Mouse (Mus musculus) regulatory T cell (primary cell): ENCODE data around the gene Dhx38.

Experiments used
- in situ Hi-C: fragments of 300-600 bp; cut with MboI, MseI; formaldehyde crosslinking; loops from one replicate; pipeline ENCODE4 v1.15.1; 2025; ENCODE audit warnings: high pct_unique_total_duplicates

Gene Dhx38

DNA sequence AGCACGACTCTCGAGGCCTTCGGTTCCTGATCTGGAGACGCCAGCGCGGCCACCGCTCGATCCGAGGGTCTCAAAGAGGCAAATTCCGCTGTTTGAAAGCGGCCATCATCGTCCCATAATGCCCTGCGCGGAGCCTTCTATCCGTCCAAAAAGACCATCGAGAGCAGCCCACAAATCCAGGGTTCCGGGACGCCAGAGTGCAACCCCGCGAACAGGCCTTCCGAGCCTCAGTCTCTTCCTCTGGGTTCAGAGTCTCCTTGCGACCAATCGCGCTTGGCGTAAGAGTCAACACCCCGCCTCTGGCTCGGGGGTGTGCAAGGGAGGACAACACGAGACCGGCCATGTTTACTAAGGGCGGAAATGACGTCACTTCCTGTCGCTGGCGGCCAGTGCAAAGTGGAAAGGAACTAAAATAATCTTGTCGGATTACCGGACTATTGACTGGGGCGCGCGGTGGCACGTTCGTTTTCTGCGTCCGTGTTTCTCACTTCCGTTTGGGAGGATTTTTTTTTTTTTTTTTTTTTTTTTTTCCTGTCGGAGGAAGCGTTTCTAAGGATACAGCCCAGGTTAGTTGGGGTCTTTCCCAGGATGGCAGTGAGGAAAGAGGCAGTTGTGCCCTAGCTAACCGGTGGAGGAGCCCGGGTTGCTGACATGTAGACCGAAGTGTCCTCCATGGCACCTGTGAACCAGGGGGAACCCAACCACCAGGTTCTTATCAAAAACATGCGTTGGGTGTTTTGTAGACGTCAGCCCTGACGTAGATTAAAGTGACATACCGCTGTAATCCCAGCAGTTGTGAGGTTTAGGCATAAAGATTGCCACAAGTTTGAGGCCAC, at the start of gene Dhx38, which contains the start of gene Txnl4b:
Dhx38 (minus strand) TSS at position 364 of the 836 bp plus-strand sequence.
Txnl4b (plus strand) TSS at position 395 of the 836 bp plus-strand sequence.
- in situ Hi-C loops, result loop anchor here (25.0 kb wide), 1 partner anchor 1047 kb away; the partner anchor contains the start of gene Vac14

DNA sequence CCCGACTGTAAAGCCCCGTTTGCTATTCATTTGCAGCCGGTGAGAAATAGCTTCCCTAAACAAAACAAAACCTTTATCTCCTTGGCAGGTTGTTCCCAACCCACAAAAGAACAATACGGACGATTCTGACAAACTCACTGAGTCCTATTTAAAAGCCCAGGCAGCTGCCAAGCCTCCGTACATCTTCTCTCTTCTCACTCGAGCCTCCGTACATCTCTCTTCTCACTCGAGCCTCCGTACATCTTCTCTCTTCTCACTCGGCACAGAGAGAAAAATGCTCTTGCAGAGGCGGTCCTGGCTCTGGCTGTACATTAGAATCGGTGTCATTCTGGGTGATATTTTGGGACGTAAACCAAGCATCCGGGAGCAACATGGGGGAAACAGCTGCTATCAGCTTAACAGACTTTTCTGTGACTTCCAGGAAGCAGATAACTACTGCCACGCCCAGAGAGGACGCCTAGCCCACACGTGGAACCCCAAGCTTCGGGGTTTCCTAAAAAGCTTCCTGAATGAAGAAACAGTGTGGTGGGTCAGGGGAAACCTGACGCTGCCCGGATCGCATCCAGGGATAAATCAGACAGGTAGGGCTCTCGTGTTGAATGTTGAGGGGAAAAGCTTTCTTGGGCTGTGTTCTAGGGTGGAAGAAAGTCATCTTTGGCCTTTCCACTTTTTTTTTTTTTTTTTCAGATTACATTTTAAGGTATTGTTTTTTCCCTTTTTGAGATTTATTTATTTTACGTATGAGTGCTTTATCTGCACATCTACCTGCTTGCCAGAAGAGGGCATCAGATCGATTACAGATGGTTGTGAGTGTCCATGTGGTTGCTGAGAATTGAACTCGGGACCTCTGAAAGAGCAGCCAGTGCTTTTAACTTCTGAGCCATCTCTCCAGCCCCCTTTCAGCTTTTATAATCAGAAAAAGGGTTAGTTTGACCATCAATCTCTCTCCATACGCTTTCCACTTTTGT, 48.9 kb upstream of the Dhx38 start, which contains the start of gene Pkd1l3:
Pkd1l3 (plus strand) TSS at position 275 of the 968 bp plus-strand sequence.
- in situ Hi-C loops, result no loop called here

DNA sequence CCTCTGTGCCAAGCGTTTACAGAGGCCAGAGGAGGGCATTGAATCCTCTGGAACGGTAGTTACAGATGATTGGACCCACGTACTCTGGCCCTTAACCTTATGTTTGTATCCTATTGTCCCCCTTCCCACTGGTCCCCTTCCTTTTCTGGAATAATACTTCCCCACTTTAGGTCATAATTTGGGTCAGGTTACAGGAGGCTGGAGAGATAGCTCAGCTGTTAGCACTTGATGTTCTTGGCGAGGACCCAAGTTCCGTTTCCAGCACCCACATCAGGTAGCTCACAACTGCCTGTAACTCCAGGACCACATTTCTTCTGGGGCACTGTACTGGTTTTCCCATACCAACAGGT, 43.5 kb upstream of the Dhx38 start:
- in situ Hi-C loops, result loop anchor here (5.0 kb wide), 1 partner anchor 83 kb away; the partner anchor contains the start of gene Ist1

DNA sequence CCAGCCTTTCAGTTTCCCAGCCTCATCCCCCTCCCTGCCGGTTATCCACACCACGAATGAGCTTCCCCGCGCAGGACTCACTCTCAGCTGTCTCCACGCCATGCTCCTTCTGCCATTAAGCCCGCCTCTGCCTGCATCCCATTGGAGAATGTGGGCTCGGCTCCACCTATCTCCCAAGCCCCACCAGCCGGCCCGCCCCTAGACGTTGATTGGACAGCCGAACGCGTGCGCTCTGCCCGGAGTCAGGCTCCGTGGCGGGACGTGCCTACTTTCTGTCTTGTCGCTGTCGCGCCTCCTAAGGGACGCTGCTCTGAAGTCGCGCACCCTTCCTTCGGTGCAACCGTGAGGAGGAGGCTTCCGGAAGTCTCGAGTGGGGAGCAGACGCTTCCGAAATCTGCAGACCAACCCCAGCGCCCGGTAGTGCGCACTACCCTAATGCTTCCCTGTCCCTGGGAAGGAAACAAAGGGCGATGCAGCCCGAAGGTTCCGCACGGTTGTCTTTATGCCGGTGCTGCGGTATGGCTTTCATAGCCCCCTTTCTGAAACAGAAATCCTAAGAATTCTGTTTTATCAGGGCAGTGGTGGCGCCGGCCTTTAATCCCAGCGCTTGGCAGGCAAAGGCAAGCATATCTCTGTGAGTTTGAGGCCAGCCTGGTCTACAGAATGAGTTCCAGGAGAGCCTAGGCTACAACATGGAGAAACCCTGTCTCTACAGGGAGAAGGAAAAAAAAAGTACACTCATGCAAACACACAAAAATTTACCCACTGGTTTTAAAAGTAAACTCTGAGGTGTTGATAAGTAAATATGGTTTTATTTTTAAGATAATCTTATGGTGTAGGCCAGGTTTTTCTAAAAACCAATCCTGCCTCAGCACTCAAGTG, 42.9 kb upstream of the Dhx38 start, which contains the start of gene Dhodh:
Dhodh (minus strand) TSS at position 403 of the 882 bp plus-strand sequence.
- in situ Hi-C loops, result loop anchor here (5.0 kb wide), 1 partner anchor 84 kb away; the partner anchor contains the start of gene Ist1

DNA sequence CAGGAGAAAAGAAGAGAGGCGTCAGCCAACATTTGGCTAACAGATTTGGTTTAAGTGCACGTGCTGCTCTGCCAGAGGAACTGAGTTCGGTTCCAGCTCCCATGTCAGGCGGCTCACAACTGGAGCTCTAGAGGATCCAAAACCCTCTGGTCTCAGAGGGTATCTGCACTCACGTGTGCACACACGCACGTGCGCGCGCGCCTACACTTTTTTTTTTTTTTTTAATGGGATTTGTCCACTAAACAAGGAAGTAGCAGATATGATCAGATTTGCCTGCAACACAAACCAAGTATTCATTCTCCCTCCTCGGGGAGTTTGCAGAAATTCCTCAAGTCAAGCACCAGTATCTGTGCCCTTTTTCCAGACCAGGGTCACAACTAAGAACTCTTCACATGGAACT, 42.0 kb upstream of the Dhx38 start:
- in situ Hi-C loops, result loop anchor here (5.0 kb wide), 1 partner anchor 85 kb away; the partner anchor contains the start of gene Ist1

DNA sequence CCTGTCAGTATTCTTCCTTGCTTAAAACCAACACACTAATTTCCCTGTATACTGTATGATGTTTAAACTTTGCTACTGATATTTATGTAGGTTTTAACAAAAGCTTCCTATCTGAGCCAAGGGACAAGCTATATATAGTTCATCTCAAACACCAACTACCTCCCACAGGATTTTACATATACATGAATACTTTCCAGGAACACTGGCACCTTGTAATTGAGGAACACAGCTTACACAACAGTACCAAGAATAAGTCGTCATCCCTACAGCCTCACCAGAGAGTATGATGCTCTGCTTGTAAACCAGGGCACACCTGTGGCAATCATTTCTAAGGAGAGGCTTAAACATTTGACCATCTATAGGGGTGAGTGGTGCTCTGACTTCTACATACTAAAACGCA, 41.1 kb upstream of the Dhx38 start:
- in situ Hi-C loops, result loop anchor here (5.0 kb wide), 1 partner anchor 86 kb away; the partner anchor contains the start of gene Ist1

DNA sequence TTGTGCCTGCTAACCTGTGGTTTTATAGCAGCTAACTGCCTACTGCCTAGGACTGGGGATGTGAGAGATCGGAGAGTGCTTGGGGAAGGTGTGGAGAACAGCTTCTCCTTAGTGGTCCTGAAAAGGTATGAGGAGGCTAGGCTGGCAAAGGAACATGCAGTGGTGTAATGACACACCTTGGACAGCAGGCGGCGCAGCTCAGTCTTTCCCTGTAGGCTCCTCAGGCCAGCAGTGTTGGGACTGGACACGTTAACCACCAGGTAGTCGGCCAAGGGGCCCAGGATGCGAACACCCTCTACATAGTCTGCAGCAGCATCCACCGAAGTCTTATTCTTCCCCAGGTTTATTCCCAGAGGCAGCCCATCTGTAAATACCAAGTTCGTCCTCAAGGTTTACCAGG, 30.2 kb upstream of the Dhx38 start:
- in situ Hi-C loops, result no loop called here

DNA sequence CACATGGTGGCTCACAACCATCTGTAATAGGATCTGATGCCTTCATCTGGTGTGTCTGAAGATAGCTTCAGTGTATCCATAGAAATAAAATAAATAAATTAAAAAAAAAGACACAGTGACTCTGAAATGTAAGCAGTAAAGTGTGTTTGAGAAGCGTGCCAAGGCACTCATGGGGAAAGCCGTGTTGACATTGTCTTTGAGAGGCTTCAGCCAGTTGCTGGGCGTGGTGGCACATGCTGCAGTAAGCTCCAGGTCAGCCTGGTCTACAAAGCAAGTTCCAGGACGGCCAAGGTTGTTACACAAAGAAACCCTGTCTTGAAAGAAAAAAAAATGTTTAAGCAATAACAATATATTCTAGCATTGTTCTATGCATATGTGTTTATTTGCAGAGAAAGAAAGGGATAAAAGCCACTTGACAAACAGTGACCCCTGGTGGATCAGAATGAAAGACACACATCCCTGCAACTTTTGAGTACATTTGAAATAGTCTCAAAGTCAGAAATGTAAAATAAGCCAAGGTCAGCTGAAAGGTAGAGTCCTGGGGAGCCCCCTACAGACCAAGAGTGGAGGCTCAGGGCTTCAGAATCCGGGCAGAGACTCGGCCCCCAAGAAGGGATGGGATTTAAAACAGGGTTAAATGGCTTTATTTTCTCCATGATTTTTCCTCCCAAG, 27.6 kb upstream of the Dhx38 start:
- in situ Hi-C loops, result no loop called here

DNA sequence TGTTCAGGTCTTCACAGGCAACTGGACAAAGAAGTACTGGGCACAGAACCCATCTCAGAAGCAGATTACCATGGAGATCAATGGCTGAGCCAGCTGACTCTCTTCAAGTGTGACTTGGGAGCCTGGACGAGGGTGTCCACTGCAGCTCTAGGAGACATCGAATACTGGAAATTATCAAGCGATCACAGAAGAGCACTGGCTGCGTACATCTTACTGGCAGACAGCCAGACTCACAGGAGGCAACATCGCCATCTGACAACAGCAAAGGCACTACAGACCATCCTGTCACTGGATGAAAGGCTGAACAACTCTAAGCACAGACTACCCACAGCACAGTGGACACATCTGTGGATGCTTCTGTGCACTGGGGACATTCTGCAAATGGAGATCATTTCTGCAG, 26.5 kb upstream of the Dhx38 start:
- in situ Hi-C loops, result no loop called here

DNA sequence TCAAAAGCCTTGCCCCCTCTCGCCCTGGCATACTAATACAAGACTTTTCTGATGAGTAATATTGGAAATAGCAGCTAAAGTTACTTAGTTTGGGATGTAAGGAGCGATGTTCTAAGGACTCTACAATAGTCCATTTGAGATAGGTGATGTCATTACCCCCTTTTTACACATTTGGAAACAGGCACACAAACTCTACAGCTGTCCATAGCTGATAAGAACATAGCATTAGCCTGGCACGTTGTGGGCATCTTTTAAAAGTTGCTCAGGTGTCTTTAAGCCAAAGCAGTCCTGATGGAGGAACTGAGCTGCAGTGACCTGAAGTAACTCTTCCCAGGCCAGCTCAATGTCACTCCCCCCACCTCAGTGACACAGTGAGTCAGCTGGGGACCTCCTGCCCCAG, 25.7 kb upstream of the Dhx38 start:
- in situ Hi-C loops, result no loop called here

DNA sequence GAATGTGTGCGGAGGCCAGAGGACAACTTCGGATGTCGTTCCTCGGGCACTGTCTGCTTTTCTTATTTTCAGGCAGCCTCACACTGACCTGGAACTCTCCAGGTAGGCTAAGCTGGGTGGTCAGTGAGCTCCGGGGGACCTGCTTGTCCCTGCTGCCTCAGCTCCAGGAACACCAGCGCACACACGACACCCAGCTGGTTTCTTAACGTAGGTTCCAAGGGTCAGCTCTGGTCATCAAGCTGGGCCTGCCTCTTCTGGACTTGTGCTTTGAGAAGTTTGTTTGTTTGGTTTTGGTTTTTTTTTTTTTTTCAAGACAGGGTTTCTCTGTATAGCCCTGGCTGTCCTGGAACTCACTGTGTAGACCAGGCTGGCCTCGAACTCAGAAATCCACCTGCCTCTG, 25.2 kb upstream of the Dhx38 start:
- in situ Hi-C loops, result no loop called here

DNA sequence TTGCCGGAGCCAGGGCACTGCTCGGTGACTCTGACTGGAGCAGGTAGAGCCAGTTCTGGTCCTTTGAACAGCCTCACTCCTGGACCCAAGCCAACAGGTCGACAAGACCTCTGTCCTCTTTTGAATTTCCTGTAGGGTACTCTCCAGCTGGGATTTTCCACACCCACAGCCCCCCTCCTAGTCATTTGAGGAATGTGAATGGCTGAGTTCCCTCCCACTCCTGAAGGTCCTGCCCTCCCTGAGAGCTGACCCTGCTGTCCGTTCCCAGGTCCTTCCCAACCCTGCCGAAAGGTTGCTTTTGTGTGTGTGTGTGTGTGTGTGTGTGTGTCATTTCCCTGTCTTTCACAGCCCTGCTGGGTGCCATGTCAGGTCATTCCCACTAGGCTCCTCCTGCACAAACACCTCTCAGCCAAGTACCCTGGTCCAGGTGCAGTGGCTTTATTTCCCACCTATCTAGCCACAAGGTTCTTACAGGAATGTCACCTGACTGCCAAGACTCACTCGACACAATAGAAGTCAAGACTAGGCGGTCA, 21.4 kb upstream of the Dhx38 start:
- in situ Hi-C loops, result no loop called here

DNA sequence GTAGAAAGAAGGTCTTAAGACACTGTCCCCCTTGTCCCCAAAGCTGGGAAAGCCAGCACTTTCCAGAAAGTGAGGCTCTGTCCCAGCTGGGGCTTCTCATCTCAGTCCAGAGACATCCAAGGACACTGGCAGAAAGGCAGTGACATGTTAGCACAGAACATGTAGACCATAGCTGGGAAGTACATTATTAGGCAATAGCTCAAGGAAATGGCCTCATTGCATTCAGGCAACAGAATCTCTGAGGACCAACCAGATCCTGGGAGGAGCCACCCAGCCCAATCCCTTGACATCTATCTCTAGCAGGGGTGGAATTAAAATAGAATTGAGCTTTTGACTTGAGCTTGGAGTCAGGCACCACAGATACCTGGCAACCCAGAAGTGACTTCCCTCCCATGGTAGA, 20.0 kb upstream of the Dhx38 start:
- in situ Hi-C loops, result no loop called here

DNA sequence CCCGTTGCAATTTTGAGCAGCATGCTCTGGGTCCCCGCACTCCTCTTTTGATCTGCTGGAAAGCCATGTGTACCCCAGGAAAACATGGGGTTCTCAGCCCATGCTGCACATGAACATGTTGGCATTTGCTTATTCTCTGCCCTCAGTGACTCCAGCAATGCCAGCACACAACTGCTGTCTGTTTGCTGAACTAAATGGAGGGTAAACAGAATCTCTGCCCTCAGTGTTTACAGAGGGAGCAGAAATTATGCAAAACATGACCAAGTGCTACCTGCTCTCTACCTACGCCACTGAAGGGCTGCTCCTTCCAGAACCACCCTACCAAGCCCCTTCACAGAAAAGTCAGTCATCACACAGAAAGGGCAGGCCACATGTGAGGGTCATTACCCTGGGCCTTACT, 19.2 kb upstream of the Dhx38 start:
- in situ Hi-C loops, result no loop called here

DNA sequence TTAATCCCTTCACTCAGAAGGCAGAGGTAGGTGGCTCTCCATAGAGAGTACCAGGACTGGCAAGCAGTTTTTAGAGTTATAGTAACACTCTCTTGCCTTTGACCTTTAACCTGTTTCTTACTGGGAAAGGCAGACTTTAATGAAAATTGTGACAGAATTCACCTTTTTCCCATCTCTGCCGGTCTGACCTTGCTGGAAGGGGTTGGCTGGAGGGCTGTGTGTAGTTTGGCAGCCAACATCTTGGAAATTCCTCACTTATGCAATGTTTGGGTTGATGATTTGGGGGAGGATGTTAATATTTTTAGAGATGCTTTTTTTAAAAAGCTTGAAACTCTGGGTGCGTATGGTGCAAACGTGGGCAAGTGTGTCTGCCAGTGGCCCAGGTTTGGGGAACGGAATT, 18.6 kb upstream of the Dhx38 start:
- in situ Hi-C loops, result no loop called here

DNA sequence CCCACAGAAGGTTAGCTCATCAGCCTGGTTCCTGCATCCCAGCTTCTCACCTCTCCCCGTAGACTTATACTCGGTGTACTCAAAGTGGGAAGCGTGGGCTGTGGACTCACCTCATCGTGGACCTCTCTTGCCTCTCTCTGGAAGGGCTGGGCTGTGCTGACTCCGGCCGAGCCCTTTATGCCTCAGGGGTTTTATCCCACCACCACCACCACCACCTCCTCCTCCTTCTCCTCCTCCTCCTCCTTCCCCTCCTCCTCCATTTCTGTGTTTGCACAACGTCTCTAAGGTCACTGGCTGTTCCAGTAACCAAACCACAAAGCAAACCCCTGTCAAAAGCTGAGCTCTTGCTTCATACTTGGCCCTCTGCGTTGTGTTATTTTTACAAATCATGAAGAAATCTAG, 13.2 kb upstream of the Dhx38 start, which contains the start of gene Hp:
Hp (minus strand) TSS at position 273 of the 402 bp plus-strand sequence.
- in situ Hi-C loops, result no loop called here

DNA sequence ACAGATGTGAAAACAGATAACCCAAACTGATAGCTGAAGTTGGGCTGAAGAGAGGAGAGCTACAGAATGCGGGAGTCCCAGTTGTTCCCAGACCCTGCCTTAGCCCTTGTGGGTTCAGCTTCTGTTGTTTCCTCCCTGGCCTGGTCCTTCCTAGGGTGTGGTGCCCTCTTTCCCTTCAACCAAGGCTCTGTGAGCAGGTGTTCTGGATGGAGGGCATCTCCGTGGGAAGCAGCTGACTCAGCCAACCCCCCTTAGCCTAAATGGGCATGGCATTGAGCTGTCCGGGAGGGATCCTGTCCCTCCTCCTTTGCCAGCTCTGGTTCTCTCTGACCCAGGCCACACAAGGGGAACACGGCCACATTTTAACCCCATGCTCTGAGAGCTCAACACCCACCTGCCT, 10.7 kb upstream of the Dhx38 start:
- in situ Hi-C loops, result no loop called here

DNA sequence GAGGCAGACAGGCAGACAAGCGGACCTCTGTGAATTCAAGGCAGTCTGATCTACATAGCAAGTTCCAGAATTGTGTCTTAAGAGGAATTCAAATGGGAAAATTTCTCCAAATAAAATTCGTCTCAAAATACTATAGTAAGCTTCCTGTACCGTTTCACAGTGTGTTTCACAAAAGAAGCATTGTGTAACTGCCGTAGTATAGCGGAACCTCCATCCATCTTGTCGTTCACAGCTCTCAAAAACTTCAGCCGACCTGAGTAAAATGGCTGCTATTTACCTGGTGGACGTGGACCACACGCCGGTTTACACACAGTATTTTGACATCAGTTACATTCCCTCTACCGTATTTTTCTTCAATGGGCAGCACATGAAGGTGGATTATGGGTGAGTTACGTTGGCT, 5.5 kb upstream of the Dhx38 start:
- in situ Hi-C loops, result loop anchor here (25.0 kb wide), 1 partner anchor 1041 kb away; the partner anchor contains the start of gene Vac14

DNA sequence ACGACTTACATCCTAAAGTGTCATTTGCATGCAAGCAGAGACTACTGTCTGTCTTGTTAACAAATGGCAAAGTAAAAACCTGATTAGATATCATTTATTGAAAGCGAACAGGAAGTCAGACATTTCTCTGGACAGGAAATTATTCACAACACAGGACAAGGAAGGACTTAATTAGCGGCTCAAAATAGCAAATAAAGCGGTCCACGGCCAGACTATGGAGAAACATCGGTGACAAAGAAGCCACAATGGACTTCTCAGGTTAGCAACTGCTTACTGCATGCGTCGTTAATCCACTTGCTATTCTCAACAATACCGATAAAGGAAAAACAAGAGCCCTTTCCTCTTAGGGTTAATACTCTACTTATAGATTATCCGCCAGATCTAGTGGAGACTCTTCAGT, 895 bp downstream of the Dhx38 start:
- in situ Hi-C loops, result loop anchor here (25.0 kb wide), 1 partner anchor 1048 kb away; the partner anchor contains the start of gene Vac14

DNA sequence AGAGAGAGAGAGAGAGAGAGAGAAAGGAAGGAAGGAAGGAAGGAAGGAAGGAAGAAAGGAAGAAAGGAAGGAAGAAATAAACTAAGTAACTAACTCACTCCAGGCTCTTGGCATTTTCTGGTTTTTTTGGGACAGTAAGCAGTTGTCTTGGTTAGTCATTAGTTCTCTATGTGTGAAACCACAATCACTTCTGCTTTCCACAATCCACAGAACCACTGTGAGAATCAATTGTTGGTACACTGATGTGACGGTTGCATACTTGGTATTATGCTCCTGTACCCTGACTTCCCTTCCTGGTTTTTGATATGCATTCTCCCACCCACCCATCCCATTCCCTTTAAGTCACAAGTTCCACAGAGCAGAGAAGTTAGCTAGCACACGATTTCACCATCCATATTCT, 1.8 kb downstream of the Dhx38 start:
- in situ Hi-C loops, result loop anchor here (25.0 kb wide), 1 partner anchor 1048 kb away; the partner anchor contains the start of gene Vac14
